Mouse (Mus musculus) limb, embryonic 13.5 days (tissue): ENCODE data around the gene Disp1. TPM values are rescaled to one million over a fixed set of nuclear protein-coding genes. Genes with fewer than 3 reads are reported as not detected.

Experiments used
- ATAC-seq: fragments of 200-750 bp; cut with Nextera tagmentation; 2 replicates; pipeline ENCODE4 v1.8.0; 2017; ENCODE audit warnings: low read depth, moderate number of reproducible peaks, moderate TSS enrichment; ENCODE audit not compliant: low FRiP score
- H3K27ac ChIP-seq: fragments of 300-500 bp; sonication (generic); 2 replicates; pipeline ENCODE4 v1.5.1; 2015; ENCODE audit warnings: inconsistent platforms, mild to moderate bottlenecking, moderate library complexity
- H3K27me3 ChIP-seq: fragments of 300-500 bp; sonication (generic); 2 replicates; pipeline ENCODE4 v1.6.1; 2015; ENCODE audit warnings: mild to moderate bottlenecking, inconsistent platforms
- H3K36me3 ChIP-seq: fragments of 300-500 bp; sonication (generic); 2 replicates; pipeline ENCODE4 v1.6.1; 2015; ENCODE audit warnings: inconsistent platforms, mild to moderate bottlenecking, moderate library complexity
- H3K4me1 ChIP-seq: fragments of 300-500 bp; sonication (generic); 2 replicates; pipeline ENCODE4 v1.6.1; 2015; ENCODE audit warnings: inconsistent platforms
- H3K4me2 ChIP-seq: fragments of 300-500 bp; sonication (generic); replicated peaks from 2 replicates; pipeline ENCODE4 v1.6.1; 2015; ENCODE audit warnings: inconsistent platforms, mild to moderate bottlenecking, moderate library complexity
- H3K4me3 ChIP-seq: fragments of 300-500 bp; sonication (generic); 2 replicates; pipeline ENCODE4 v1.5.1; 2015; ENCODE audit warnings: moderate library complexity, mild to moderate bottlenecking, inconsistent platforms
- H3K9ac ChIP-seq: fragments of 300-500 bp; sonication (generic); 2 replicates; pipeline ENCODE4 v1.6.1; 2015; ENCODE audit warnings: mild to moderate bottlenecking, inconsistent platforms
- H3K9me3 ChIP-seq: fragments of 300-500 bp; sonication (generic); 2 replicates; pipeline ENCODE4 v1.6.1; 2016; ENCODE audit warnings: inconsistent platforms
- WGBS: fragments of 180-500 bp; shearing (Covaris S2); methylation state at CpG from one replicate; pipeline ENCODE4 v1.1.7; 2015; 5-methylcytosine and 5-hydroxymethylcytosine counted together
- polyA plus RNA-seq: library from polyadenylated mRNA; unstranded; fragments of >200 nt; fragmentation: Nextera tagmentation; extraction: Ambion mirVana; gene quantifications from 2 replicates; pipeline ENCODE4 v1.2.1, GENCODE M21; 2015

Disp1 gene
- polyA plus RNA-seq: 29.3 and 34.0 TPM in 2 replicates

DNA sequence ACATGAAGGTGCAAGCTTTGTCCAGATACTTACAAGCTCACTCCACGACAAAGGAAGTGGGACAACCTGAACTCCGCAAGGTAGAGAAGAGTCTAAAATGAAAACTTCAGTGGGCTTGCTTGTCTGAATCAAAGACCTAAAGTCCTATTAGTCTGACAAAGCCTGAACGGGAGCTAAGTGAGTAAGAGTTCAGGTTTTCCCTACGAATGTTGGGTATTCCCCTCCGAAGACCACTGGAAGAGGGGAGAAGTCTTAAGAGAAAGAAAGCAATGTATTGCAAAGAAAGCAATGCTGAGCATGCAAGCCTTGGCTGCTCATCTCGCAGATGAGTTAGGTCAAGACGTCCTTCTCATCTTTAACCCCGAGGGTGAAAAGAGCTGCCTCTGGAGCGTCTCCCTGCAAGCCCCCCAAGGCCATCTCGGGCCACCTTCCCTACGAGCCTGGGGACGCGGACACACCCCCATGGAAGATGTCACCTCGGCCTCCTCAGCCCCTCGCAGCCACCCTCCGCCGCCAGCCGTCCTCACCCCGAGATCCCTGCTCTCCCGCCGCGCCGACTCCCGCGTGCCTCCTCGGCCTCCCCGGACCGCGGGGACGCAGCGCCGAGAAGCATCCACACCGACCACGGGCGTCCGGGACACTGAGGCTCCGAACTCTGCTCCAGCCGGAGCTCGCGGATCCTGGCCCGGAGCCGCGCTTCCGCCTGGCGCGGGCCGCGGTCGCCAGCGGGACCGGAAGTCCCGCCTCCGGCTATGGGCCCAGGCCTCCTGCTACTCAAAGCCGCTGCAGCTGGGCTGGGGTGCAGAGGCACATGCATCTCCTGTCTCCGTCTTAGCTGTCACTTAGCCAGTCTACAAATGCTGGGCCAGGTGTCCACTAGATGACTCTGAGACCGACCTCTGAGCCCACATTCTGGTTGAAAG is at the start of gene Disp1:
Gene Disp1 (minus strand): TSS at position 727 of the 923 bp plus-strand sequence.
- Histone ChIP-seq H3K9ac (peak within 1 kb of the TSS; percentile 97), H3K36me3 (0 out of 2 replicates have a peak, but pooled peaks cover 7% of the 10 kb centered on the region), H3K27ac (peak within 1 kb of the TSS; percentile 69), H3K4me3 (peak within 1 kb of the TSS; percentile 90), H3K9me3 (no peaks in the 10 kb centered on the region), H3K4me2 (peak within 1 kb of the TSS; percentile 81), H3K4me1 (peaks cover 34% of the 10 kb centered on the region), H3K27me3 (no peaks in the 10 kb centered on the region)
- peak; percentile 89 for ATAC-seq
- WGBS: 3% methylated on average over 53 of the region's 56 CpGs

DNA sequence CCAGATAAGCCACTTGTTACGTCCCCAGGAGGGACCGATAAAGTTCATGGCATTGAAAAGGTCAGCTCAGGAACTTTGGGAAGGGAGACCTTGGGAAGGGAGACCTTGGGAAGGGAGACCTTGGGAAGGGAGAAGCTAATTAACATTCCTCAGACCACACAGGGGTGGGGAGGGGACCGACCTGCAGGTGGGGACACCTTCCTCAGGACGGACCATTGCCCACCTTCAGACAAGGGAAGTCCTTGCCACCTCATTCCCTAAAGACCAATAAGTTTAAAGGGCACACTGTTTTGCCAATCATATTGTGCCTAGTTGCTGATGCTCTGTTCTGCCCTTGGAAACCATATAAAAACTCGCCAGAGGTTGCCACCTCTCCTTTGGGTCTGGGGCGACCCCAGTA is 46.3 kb upstream of the Disp1 start:
- Histone ChIP-seq H3K27ac (no peak overlapping the region), H3K4me1 (peaks cover 8% of the 10 kb centered on the region; the same call in 1 of the 2 replicates), H3K36me3 (no peaks in the 10 kb centered on the region), H3K9ac (no peak overlapping the region), H3K4me2 (no peak overlapping the region), H3K27me3 (no peaks in the 10 kb centered on the region), H3K9me3 (no peaks in the 10 kb centered on the region), H3K4me3 (no peak overlapping the region)
- WGBS: 76% methylated on average over 6 of the region's 6 CpGs
- ATAC-seq: no peak

DNA sequence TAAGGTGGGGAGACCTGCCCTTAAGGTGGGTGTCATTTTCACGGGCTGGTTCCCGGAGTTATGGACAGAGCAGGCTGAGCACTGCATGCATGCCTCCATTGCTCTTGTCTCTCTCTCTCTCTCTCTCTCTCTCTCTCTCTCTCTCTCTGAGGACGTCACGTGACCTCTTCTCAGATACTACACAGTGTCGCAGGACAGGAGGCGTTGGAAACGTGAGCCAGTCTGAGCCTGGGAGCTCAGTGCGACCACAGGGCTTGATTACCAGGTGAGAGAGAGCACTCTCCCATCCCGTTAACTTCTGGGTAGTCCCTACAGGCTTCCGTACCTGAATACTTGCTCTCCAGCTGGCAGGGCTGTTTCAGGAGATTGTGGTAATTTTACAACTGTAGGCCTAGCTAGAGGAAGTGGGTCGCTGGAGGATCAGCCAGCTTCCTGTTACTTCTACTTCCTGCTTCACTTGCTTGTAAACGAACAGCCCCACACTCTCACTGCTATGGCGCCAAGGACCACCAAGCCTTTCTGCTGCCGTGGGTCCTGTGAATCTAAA is 44.7 kb upstream of the Disp1 start:
- H3K4me2 ChIP-seq: no peak overlapping the region; the same call in 1 of the 2 replicates
- no peak overlapping the region for H3K9ac ChIP-seq
- WGBS: 50% methylated on average over 14 of the region's 14 CpGs
- H3K36me3 ChIP-seq: no peaks in the 10 kb centered on the region
- H3K27me3 ChIP-seq: no peaks in the 10 kb centered on the region
- no peak overlapping the region for H3K27ac ChIP-seq
- H3K4me1 ChIP-seq: peaks cover 8% of the 10 kb centered on the region; the same call in 1 of the 2 replicates
- H3K9me3 ChIP-seq: no peaks in the 10 kb centered on the region
- no peak overlapping the region for H3K4me3 ChIP-seq
- no peak for ATAC-seq

DNA sequence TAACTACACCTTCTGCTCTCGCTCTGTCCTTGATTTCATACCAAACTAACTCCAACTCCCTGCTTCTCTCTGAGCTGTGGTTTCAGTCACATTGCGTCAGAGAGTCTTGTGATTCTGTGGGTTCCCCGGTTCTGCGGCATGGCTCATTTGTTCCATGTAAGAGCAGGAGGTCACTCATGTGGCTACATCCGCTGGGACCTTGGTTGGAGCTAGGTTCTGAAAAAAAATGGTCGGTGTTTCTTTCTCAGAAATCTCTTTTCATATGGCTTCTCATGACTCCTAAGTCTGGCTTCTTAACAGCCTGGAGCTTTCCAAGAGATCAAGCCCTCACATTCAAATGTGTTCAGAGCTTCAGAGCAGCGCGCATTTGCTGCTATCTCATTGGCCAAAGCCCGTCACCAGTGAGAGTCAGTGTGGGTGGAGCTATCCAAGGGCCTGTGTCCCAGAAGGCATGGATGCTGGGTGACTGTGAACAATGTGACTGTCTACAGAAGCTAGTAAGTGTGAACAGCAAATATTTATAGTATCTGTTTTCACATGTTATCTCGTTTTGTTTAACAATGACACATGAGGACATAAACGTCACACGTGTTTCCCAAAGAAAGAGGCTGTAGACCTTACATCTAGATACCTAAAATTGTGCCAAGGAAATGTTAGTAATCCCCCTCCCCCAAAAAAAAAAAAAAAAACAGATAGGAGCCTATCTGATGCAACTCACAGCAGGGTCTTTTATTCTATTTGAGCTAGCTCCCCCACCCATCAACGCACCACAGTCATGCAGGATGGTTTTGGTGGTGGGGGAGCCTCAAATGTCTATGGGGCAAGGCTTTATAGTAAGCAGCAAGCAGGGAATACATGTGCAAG is 43.1 kb upstream of the Disp1 start:
- H3K4me3 ChIP-seq: no peak overlapping the region
- no peaks in the 10 kb centered on the region for H3K27me3 ChIP-seq
- H3K36me3 ChIP-seq: no peaks in the 10 kb centered on the region
- WGBS: 80% methylated on average over 13 of the region's 13 CpGs
- ATAC-seq: no peak
- H3K4me2 ChIP-seq: no peak overlapping the region
- H3K9me3 ChIP-seq: no peaks in the 10 kb centered on the region
- no peak overlapping the region for H3K27ac ChIP-seq
- no peak overlapping the region for H3K9ac ChIP-seq
- peaks cover 8% of the 10 kb centered on the region; the same call in 1 of the 2 replicates for H3K4me1 ChIP-seq

DNA sequence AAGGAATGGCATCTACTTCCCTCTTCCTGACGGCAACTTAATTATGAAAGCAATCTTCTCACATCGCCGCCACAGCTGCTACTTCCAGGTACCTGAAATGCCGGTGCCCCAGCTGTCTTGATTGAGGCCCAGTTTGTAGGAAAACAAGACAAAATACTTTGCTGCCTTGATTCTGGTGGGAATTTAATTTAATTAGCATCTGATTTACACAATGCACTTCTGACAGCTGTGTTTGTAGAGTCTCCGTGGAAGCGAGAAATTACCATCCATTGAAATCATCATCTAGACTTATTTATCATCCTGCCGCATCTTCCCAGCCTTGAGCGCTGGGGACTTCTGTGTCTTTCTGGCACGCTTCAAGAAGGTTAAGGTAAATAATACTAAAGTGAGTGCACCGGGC is 31.3 kb upstream of the Disp1 start:
- peaks cover 11% of the 10 kb centered on the region for H3K4me1 ChIP-seq
- 55% methylated on average over 10 of the region's 10 CpGs for WGBS
- no peaks in the 10 kb centered on the region for H3K27me3 ChIP-seq
- no peaks in the 10 kb centered on the region for H3K9me3 ChIP-seq
- no peak overlapping the region for H3K4me3 ChIP-seq
- H3K9ac ChIP-seq: no peak overlapping the region
- H3K36me3 ChIP-seq: no peaks in the 10 kb centered on the region
- no peak for ATAC-seq
- no peak overlapping the region for H3K27ac ChIP-seq
- H3K4me2 ChIP-seq: no peak overlapping the region

DNA sequence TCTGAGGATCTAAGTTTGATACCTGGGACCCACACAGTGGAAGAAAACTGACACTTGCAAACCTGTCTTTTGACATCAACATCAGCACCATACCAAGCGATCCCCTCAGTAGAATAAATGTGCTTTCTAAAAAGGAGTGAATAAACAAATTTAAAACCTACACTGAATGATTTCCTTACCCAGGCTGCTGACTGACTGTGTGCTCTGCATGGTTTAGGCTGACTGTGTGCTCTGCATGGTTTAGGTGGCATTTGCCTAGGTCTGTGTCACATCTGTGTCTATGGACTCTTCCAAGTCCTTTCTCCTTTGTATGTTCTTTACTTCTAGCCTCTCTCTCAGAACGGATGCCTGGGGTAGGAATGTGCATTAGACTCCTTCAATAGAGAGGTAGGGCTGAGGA is 30.5 kb upstream of the Disp1 start:
- H3K27ac ChIP-seq: no peak overlapping the region
- no peaks in the 10 kb centered on the region for H3K27me3 ChIP-seq
- no peak for ATAC-seq
- no peaks in the 10 kb centered on the region for H3K36me3 ChIP-seq
- no peak overlapping the region for H3K4me3 ChIP-seq
- H3K9ac ChIP-seq: no peak overlapping the region
- H3K4me2 ChIP-seq: no peak overlapping the region
- 84% methylated on average over 2 of the region's 2 CpGs for WGBS
- no peaks in the 10 kb centered on the region for H3K9me3 ChIP-seq
- H3K4me1 ChIP-seq: peaks cover 11% of the 10 kb centered on the region

DNA sequence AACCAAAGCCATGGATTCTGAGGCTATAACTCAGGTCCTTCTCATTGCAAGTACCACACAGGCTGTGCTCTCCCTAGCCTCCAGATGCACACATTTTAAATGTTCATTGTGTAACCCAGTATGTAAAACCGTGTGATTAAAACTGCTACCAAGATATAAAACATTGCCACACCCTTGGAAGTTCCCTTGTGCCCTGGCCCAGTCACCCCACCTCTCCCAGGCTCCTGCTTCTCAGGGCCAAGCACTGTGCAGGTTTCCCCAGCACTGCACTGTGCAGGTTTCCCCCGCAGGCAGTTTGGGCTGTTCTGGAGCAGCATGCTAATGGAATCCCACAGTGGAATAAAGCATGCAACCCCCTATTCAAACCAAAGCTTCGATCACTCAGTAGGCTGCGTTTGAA is 29.3 kb upstream of the Disp1 start:
- Histone ChIP-seq H3K9ac (no peak overlapping the region), H3K9me3 (no peaks in the 10 kb centered on the region), H3K27ac (no peak overlapping the region), H3K36me3 (no peaks in the 10 kb centered on the region), H3K4me2 (no peak overlapping the region), H3K27me3 (no peaks in the 10 kb centered on the region), H3K4me1 (peaks cover 11% of the 10 kb centered on the region), H3K4me3 (no peak overlapping the region)
- WGBS: 61% methylated on average over 4 of the region's 4 CpGs
- no peak for ATAC-seq

DNA sequence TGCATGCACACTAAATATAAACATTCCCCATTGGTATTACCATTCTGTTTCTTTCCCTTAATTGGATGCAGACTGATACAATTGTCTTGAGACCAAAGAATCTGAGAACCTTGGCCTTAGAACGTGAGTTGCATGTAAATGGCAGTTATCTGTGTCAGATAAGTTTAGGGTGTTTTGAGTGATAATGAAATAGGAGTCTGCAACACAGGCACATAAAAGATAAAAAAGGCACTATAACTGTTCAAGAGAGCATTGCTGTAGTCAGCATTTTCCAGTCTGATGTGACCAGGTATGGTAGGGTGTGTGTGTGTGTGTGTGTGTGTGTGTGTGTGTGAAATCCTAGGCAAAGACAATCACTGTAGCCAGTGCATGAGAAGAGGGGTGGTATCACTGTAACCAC is 26.8 kb upstream of the Disp1 start:
- no peak overlapping the region for H3K27ac ChIP-seq
- H3K9me3 ChIP-seq: 0 out of 2 replicates have a peak, but pooled peaks cover 9% of the 10 kb centered on the region
- H3K4me3 ChIP-seq: no peak overlapping the region
- no peak overlapping the region for H3K9ac ChIP-seq
- H3K36me3 ChIP-seq: no peaks in the 10 kb centered on the region
- H3K27me3 ChIP-seq: no peaks in the 10 kb centered on the region
- WGBS: 26% methylated on average over 1 of the region's 1 CpGs
- H3K4me2 ChIP-seq: no peak overlapping the region
- no peak for ATAC-seq
- H3K4me1 ChIP-seq: peaks cover 11% of the 10 kb centered on the region

DNA sequence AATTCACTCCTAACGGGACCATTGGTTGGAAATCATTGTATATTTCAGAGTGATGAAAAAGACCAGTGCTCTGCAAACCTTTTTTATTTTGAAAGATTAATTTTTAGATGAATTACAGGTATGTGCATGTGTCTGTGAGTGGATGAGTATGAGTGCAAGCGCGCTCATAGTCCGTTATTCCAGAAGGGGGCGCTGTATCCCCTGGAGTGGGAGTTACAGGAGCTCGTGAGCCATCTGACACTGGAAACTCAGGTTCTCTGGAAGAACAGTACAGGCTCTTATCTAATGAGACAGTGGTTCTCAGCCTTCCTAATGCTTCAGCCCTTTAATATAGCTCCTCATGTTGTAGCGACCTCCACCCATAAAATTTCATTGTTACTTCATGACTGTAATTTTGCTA is 22.0 kb upstream of the Disp1 start:
- H3K4me2 ChIP-seq: no peak overlapping the region
- H3K9ac ChIP-seq: no peak overlapping the region
- H3K4me1 ChIP-seq: no peaks in the 10 kb centered on the region
- H3K36me3 ChIP-seq: no peaks in the 10 kb centered on the region
- ATAC-seq: no peak
- H3K9me3 ChIP-seq: 0 out of 2 replicates have a peak, but pooled peaks cover 9% of the 10 kb centered on the region
- 73% methylated on average over 7 of the region's 7 CpGs for WGBS
- no peak overlapping the region for H3K27ac ChIP-seq
- H3K4me3 ChIP-seq: no peak overlapping the region
- no peaks in the 10 kb centered on the region for H3K27me3 ChIP-seq

DNA sequence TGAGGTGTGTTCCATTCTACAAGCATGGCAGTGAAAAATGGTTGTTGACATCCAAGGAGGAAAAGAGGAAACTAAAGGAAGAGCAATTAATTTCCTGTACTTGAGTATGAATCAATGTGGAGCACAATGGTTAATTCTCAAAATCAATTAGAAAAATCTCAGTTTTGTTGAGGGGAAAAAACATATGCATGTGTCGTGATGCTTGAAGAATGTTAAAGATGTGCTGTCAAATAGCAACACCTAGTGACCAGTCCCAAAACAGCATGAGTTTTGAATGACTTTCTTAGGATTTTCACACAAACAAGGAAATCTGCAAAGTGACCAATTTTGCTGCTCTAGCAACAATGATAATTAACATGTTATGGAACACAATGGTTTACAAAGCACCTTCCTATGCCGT is 16.6 kb upstream of the Disp1 start:
- 24% methylated on average over 2 of the region's 2 CpGs for WGBS
- Histone ChIP-seq H3K9ac (no peak overlapping the region), H3K27ac (no peak overlapping the region), H3K4me1 (peaks cover 6% of the 10 kb centered on the region; the same call in 1 of the 2 replicates), H3K4me2 (no peak overlapping the region), H3K4me3 (no peak overlapping the region), H3K36me3 (no peaks in the 10 kb centered on the region), H3K9me3 (no peaks in the 10 kb centered on the region), H3K27me3 (no peaks in the 10 kb centered on the region)
- no peak for ATAC-seq

DNA sequence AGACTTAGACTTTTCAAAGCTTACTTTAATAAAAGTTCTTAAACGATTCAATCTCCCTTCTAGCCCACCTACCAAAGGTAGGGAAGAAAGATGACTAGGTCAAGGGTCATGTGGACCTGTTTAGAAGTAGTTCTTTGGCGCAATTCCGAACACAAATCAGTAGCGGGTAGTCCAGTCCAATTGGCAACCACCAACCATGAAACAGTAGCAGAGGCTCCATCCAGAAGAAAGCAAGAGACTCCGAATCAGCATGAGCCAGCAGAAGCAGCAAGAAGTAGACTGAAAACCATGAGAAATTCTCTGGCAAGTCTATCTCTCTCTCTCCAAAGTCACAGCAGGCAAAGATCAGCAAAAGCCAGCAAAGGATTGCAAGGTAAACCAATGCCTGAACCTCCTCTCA is 15.1 kb upstream of the Disp1 start:
- H3K4me2 ChIP-seq: no peak overlapping the region
- 90% methylated on average over 5 of the region's 5 CpGs for WGBS
- no peaks in the 10 kb centered on the region for H3K27me3 ChIP-seq
- H3K27ac ChIP-seq: no peak overlapping the region
- no peak overlapping the region for H3K4me3 ChIP-seq
- ATAC-seq: no peak
- no peak overlapping the region for H3K9ac ChIP-seq
- peaks cover 6% of the 10 kb centered on the region; the same call in 1 of the 2 replicates for H3K4me1 ChIP-seq
- no peaks in the 10 kb centered on the region for H3K9me3 ChIP-seq
- no peaks in the 10 kb centered on the region for H3K36me3 ChIP-seq
